Mouse (Mus musculus) limb, embryonic 13.5 days (tissue): Measurements from ENCODE around the gene Fchsd2. TPM values are rescaled to one million over a fixed set of nuclear protein-coding genes. Genes with fewer than 3 reads are reported as not detected.

Source experiments
- ATAC-seq: fragments of 200-750 bp; cut with Nextera tagmentation; 2 replicates; pipeline ENCODE4 v1.8.0; 2017; ENCODE audit warnings: low read depth, moderate number of reproducible peaks, moderate TSS enrichment; ENCODE audit not compliant: low FRiP score
- H3K27ac ChIP-seq: fragments of 300-500 bp; sonication (generic); 2 replicates; pipeline ENCODE4 v1.5.1; 2015; ENCODE audit warnings: inconsistent platforms, mild to moderate bottlenecking, moderate library complexity
- H3K27me3 ChIP-seq: fragments of 300-500 bp; sonication (generic); 2 replicates; pipeline ENCODE4 v1.6.1; 2015; ENCODE audit warnings: mild to moderate bottlenecking, inconsistent platforms
- H3K36me3 ChIP-seq: fragments of 300-500 bp; sonication (generic); 2 replicates; pipeline ENCODE4 v1.6.1; 2015; ENCODE audit warnings: inconsistent platforms, mild to moderate bottlenecking, moderate library complexity
- H3K4me1 ChIP-seq: fragments of 300-500 bp; sonication (generic); 2 replicates; pipeline ENCODE4 v1.6.1; 2015; ENCODE audit warnings: inconsistent platforms
- H3K4me2 ChIP-seq: fragments of 300-500 bp; sonication (generic); replicated peaks from 2 replicates; pipeline ENCODE4 v1.6.1; 2015; ENCODE audit warnings: inconsistent platforms, mild to moderate bottlenecking, moderate library complexity
- H3K4me3 ChIP-seq: fragments of 300-500 bp; sonication (generic); 2 replicates; pipeline ENCODE4 v1.5.1; 2015; ENCODE audit warnings: moderate library complexity, mild to moderate bottlenecking, inconsistent platforms
- H3K9ac ChIP-seq: fragments of 300-500 bp; sonication (generic); 2 replicates; pipeline ENCODE4 v1.6.1; 2015; ENCODE audit warnings: mild to moderate bottlenecking, inconsistent platforms
- H3K9me3 ChIP-seq: fragments of 300-500 bp; sonication (generic); 2 replicates; pipeline ENCODE4 v1.6.1; 2016; ENCODE audit warnings: inconsistent platforms
- WGBS: fragments of 180-500 bp; shearing (Covaris S2); methylation state at CpG from one replicate; pipeline ENCODE4 v1.1.7; 2015; 5-methylcytosine and 5-hydroxymethylcytosine counted together
- polyA plus RNA-seq: library from polyadenylated mRNA; unstranded; fragments of >200 nt; fragmentation: Nextera tagmentation; extraction: Ambion mirVana; gene quantifications from 2 replicates; pipeline ENCODE4 v1.2.1, GENCODE M21; 2015

Gene Fchsd2
- polyA plus RNA-seq, 1 experiment from 2014 or later, result 26.0 TPM

DNA sequence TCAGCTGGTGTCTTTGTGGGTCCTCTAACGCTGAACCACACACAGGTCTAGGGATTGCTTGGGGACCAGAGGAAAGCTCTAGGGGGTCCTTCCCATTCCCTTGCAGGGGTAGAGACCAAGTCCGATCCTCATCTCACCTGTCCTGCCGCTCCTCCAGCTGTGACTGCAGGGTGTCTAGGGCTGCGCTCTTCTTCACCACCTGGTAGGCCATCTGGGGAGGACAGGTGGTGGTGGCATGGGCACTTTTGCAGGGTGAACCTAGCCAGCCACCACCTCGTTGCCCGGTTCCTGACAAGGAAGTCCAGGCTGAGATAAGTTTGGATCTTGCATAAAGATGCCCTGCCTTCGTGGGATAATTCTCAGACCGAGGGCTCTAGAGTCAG lies 204.4 kb downstream of the Fchsd2 start:
- H3K4me2 ChIP-seq, result peak overlapping the region; percentile 69
- H3K27me3 ChIP-seq, result peaks cover 13% of the 10 kb centered on the region
- peaks cover 32% of the 10 kb centered on the region for H3K4me1 ChIP-seq
- H3K36me3 ChIP-seq, result peaks cover 6% of the 10 kb centered on the region; the same call in 1 of the 2 replicates
- peak overlapping the region; percentile 66 for H3K9ac ChIP-seq
- WGBS, result 26% methylated on average over 8 of the region's 8 CpGs
- no peak; the same call in 1 of the 2 replicates for ATAC-seq
- peak overlapping the region; percentile 38 for H3K4me3 ChIP-seq
- H3K27ac ChIP-seq, result no peak overlapping the region
- no peaks in the 10 kb centered on the region for H3K9me3 ChIP-seq

DNA sequence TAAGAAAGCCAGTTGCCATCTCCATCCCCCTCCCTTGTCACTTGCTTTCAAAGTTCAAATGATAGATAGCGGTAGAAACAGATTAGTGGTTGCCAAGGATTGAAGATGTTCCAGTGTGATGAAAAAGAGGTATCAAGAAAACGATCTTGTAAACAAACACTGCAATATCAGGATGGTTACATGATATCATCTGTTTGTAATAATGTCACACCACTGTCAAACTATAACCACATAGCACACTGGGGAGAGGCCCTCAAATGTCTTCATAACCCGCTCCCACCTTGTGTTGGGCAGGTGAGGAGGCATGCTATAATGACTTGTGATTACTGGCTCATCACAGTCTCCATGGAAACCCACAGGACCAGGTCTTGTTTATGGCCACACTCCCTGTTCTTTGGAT lies 205.7 kb downstream of the Fchsd2 start:
- Histone ChIP-seq H3K27ac (no peak overlapping the region), H3K4me1 (peaks cover 38% of the 10 kb centered on the region), H3K27me3 (peaks cover 13% of the 10 kb centered on the region), H3K4me2 (no peak overlapping the region), H3K9me3 (no peaks in the 10 kb centered on the region), H3K36me3 (no peaks in the 10 kb centered on the region; the same call in 1 of the 2 replicates), H3K4me3 (no peak overlapping the region), H3K9ac (no peak overlapping the region)
- 82% methylated on average over 3 of the region's 3 CpGs for WGBS
- no peak for ATAC-seq

GRCm38 (mm10) chr7:101301361-101301880 lies 208.8 kb downstream of the Fchsd2 start:
- no peaks in the 10 kb centered on the region for H3K36me3 ChIP-seq
- H3K4me2 ChIP-seq, result peak overlapping the region; percentile 90
- ATAC-seq, result peak; percentile 37; the same call in 1 of the 2 replicates
- H3K27ac ChIP-seq, result peak overlapping the region; percentile 44
- peak overlapping the region; percentile 79 for H3K9ac ChIP-seq
- WGBS, result under 1% methylated on average over 30 of the region's 30 CpGs
- H3K4me1 ChIP-seq, result peaks cover 34% of the 10 kb centered on the region
- peak overlapping the region; percentile 69 for H3K4me3 ChIP-seq
- peaks cover 13% of the 10 kb centered on the region for H3K27me3 ChIP-seq
- no peaks in the 10 kb centered on the region for H3K9me3 ChIP-seq

GRCm38 (mm10) chr7:101301881-101302456 lies 209.3 kb downstream of the Fchsd2 start, which contains the start of gene Atg16l2:
Gene Atg16l2 (minus strand): TSS chr7:101302251.
- under 1% methylated on average over 38 of the region's 39 CpGs for WGBS
- peak within 1 kb of the TSS; percentile 79 for H3K9ac ChIP-seq
- peak; percentile 94 for ATAC-seq
- peak within 1 kb of the TSS; percentile 69 for H3K4me3 ChIP-seq
- H3K27me3 ChIP-seq, result peaks cover 12% of the 10 kb centered on the region
- H3K4me2 ChIP-seq, result peak within 1 kb of the TSS; percentile 90
- no peaks in the 10 kb centered on the region for H3K9me3 ChIP-seq
- H3K36me3 ChIP-seq, result no peaks in the 10 kb centered on the region
- H3K4me1 ChIP-seq, result peaks cover 30% of the 10 kb centered on the region
- H3K27ac ChIP-seq, result peak within 1 kb of the TSS; percentile 44

- Histone ChIP-seq H3K36me3 (no peaks in the 10 kb centered on the region), H3K4me2 (peak overlapping the region; percentile 90), H3K9ac (0 out of 2 replicates have a peak overlapping the region, but pooled peaks have one; percentile 79), H3K9me3 (no peaks in the 10 kb centered on the region), H3K27ac (peak overlapping the region; percentile 44; the same call in 1 of the 2 replicates), H3K4me1 (peaks cover 27% of the 10 kb centered on the region), H3K4me3 (peak overlapping the region; percentile 69), H3K27me3 (peaks cover 9% of the 10 kb centered on the region)
- 24% methylated on average over 7 of the region's 7 CpGs for WGBS
- ATAC-seq, result no peak
These were observed 210.0 kb downstream of the Fchsd2 start for GRCm38 (mm10) chr7:101302691-101303090.

DNA sequence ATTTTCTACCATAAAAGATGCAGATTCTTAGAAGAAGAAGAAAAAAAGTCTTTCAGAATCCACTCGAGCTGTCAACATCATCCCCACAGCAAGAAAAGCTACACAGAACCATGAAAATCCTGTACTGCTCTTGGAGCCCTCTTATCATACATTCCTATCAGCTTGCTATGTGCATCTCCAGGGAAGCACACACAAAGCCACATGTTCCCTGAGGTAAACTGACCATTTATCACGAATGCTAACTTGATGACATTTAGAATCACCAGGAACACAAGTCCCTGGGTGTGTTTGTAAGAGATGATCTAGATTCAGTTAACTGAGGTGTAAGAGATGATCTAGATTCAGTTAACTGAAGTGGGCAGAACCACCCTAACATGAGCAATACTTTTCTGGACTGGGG lies 214.2 kb downstream of the Fchsd2 start:
- H3K27me3 ChIP-seq, result no peaks in the 10 kb centered on the region
- no peak overlapping the region for H3K4me2 ChIP-seq
- H3K36me3 ChIP-seq, result no peaks in the 10 kb centered on the region
- 46% methylated on average over 2 of the region's 2 CpGs for WGBS
- H3K9me3 ChIP-seq, result no peaks in the 10 kb centered on the region
- no peak for ATAC-seq
- no peak overlapping the region for H3K27ac ChIP-seq
- H3K4me3 ChIP-seq, result no peak overlapping the region
- H3K4me1 ChIP-seq, result peaks cover 10% of the 10 kb centered on the region
- H3K9ac ChIP-seq, result no peak overlapping the region

DNA sequence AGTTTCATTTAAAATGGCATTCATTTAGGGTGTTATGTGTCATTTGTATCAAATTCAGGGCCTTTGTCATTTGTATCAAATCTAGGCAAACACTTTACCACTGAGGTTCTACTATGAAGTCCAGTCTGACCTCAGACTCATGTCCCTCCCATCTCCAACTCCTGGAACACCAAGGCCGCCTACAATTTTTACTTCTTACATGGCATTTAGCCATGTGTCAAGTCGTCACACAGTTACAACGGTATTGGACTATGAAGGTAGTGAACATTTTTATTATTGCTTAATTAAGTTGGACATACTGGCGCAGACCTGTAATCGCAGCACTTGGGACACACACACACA lies 217.3 kb downstream of the Fchsd2 start:
- WGBS, result 30% methylated on average over 5 of the region's 5 CpGs
- peak overlapping the region; percentile 61 for H3K4me2 ChIP-seq
- peak; percentile 34; the same call in 1 of the 2 replicates for ATAC-seq
- H3K36me3 ChIP-seq, result no peaks in the 10 kb centered on the region
- H3K4me1 ChIP-seq, result 0 out of 2 replicates have a peak, but pooled peaks cover 3% of the 10 kb centered on the region
- peak overlapping the region; percentile 74 for H3K9ac ChIP-seq
- peak overlapping the region; percentile 95; the same call in 1 of the 2 replicates for H3K27ac ChIP-seq
- H3K27me3 ChIP-seq, result no peaks in the 10 kb centered on the region
- peak overlapping the region; percentile 68 for H3K4me3 ChIP-seq
- H3K9me3 ChIP-seq, result no peaks in the 10 kb centered on the region

GRCm38 (mm10) chr7:101310327-101311028 lies 217.8 kb downstream of the Fchsd2 start:
- peak overlapping the region; percentile 74 for H3K9ac ChIP-seq
- H3K4me2 ChIP-seq, result peak overlapping the region; percentile 61
- peak overlapping the region; percentile 68 for H3K4me3 ChIP-seq
- peak overlapping the region; percentile 95 for H3K27ac ChIP-seq
- ATAC-seq, result peak; percentile 93
- H3K4me1 ChIP-seq, result 0 out of 2 replicates have a peak, but pooled peaks cover 3% of the 10 kb centered on the region
- no peaks in the 10 kb centered on the region for H3K9me3 ChIP-seq
- WGBS, result 1% methylated on average over 43 of the region's 43 CpGs
- no peaks in the 10 kb centered on the region for H3K36me3 ChIP-seq
- H3K27me3 ChIP-seq, result no peaks in the 10 kb centered on the region

GRCm38 (mm10) chr7:101311061-101311460 lies 218.4 kb downstream of the Fchsd2 start:
- Histone ChIP-seq H3K27ac (0 out of 2 replicates have a peak overlapping the region, but pooled peaks have one; percentile 44), H3K4me1 (0 out of 2 replicates have a peak, but pooled peaks cover 3% of the 10 kb centered on the region), H3K36me3 (no peaks in the 10 kb centered on the region), H3K27me3 (no peaks in the 10 kb centered on the region), H3K4me2 (peak overlapping the region; percentile 61), H3K4me3 (peak overlapping the region; percentile 68), H3K9me3 (no peaks in the 10 kb centered on the region), H3K9ac (peak overlapping the region; percentile 1; the same call in 1 of the 2 replicates)
- WGBS, result 38% methylated on average over 2 of the region's 2 CpGs
- ATAC-seq, result no peak

DNA sequence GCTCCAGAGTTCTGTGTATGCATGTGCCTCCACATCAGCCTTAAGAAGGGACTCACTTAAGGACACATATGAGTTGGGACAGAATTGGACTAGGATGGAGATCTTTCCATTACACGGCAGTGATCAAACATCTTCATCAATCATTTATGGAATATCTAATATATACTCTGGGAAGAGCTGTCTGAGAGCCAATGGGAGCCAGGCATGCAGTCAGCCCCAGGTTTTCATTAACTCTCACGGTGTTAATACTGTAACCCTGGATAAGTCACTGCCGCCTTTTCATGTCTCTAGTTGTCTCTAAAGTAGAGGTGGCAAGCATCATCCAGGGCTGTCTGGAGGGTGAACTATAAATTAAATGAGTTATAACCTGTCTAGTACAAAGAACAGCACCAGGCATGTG lies 220.4 kb downstream of the Fchsd2 start:
- Histone ChIP-seq H3K4me1 (0 out of 2 replicates have a peak, but pooled peaks cover 3% of the 10 kb centered on the region), H3K4me3 (no peak overlapping the region), H3K4me2 (no peak overlapping the region), H3K9ac (no peak overlapping the region), H3K27ac (no peak overlapping the region), H3K27me3 (no peaks in the 10 kb centered on the region), H3K9me3 (no peaks in the 10 kb centered on the region), H3K36me3 (no peaks in the 10 kb centered on the region)
- 66% methylated on average over 3 of the region's 3 CpGs for WGBS
- no peak for ATAC-seq

GRCm38 (mm10) chr7:101314396-101314795 lies 221.7 kb downstream of the Fchsd2 start:
- ATAC-seq, result no peak
- H3K27ac ChIP-seq, result no peak overlapping the region
- 0 out of 2 replicates have a peak, but pooled peaks cover 3% of the 10 kb centered on the region for H3K4me1 ChIP-seq
- H3K9me3 ChIP-seq, result no peaks in the 10 kb centered on the region
- WGBS, result 71% methylated on average over 5 of the region's 5 CpGs
- H3K9ac ChIP-seq, result no peak overlapping the region
- peaks cover 7% of the 10 kb centered on the region; the same call in 1 of the 2 replicates for H3K27me3 ChIP-seq
- H3K36me3 ChIP-seq, result no peaks in the 10 kb centered on the region
- no peak overlapping the region for H3K4me2 ChIP-seq
- H3K4me3 ChIP-seq, result no peak overlapping the region

DNA sequence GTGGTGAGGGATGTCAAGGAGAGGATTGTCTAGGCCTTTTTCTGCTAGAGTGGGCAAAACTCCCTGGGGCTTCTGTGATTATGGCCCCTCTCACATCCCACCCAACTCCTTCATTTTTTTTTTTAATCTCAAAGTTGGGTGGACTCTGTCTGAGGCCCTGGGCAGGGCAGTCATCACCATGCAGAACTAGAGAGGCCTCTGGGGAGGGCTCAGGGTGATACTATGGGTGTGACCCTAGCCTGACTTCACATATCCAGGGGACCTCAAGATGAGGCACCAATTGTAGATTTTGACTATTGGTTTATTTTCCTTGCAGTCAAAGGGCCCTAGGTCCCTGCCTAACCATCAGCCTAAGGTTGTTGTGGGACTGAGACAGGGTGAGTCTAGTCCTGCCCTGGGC lies 223.0 kb downstream of the Fchsd2 start:
- no peak for ATAC-seq
- Histone ChIP-seq H3K4me2 (no peak overlapping the region), H3K27ac (no peak overlapping the region), H3K27me3 (peaks cover 17% of the 10 kb centered on the region; the same call in 1 of the 2 replicates), H3K36me3 (no peaks in the 10 kb centered on the region), H3K9me3 (no peaks in the 10 kb centered on the region), H3K9ac (no peak overlapping the region), H3K4me1 (peaks cover 10% of the 10 kb centered on the region), H3K4me3 (no peak overlapping the region)
